Comparison of ENCODE assay signal across 11 mouse cellular contexts in genomic region chr12:21139560-21139959, GRCm38 (mm10).
DNase-seq lines count a peak whose midpoint lies in the region; TF ChIP-seq lines count a peak whose summit lies in the region.
"Had no signal": no experiment of that assay in that cellular context is flagged by ENCODE, and none has a peak within 500 bp of the region (broad histone marks: within the 10 kb centered on the region; RNA-seq: fewer than 3 reads in every experiment).

No protein-coding gene starts in this region.

- intact Hi-C loops in gastrocnemius, adult 2 months (cut with DNase I), result no loop called here
- intact Hi-C loops in gastrocnemius, postnatal 36 days (cut with DNase I), result no loop called here
- intact Hi-C loops in heart, postnatal 10 days (cut with DNase I), result loop anchor here (2.0 kb wide), 1 partner anchor 27 kb away; no protein-coding TSS in a partner anchor

- DNase-seq in gastrocnemius, adult 2 months, result peak; percentile 44
- no peak for DNase-seq in gastrocnemius, postnatal 36 days
- peak; percentile 40 to 65 for DNase-seq in kidney, postnatal 25 days
- DNase-seq in kidney, adult 9 months, result no peak
- peak; percentile 15 for DNase-seq in R1 (ENCODE audit: low read depth, low spot score)
- DNase-seq in heart, postnatal 10 days, result peak; percentile 52 to 56
- no peak for DNase-seq in c-Kit-positive CD71-positive TER-119-positive erythroid progenitor cells, embryonic 14.5 days (ENCODE audit: low spot score)
- DNase-seq in spleen, postnatal 10 days (ENCODE audit: low spot score in 2 of 2), result no peak
- DNase-seq: retina, postnatal 1 day had no signal

- H3K4me3 ChIP-seq in gastrocnemius, adult 2 months, result no peak overlapping the region
- H3K4me3 ChIP-seq: limb, embryonic 12.5 days; midbrain, embryonic 12.5 days had no signal

- TF ChIP-seq CTCF in gastrocnemius, adult 2 months (IDR thresholded peaks at IDR 0.05), result peak; percentile 41

- H3K27ac ChIP-seq in gastrocnemius, adult 2 months, result peak overlapping the region; percentile 48; the same call in 1 of the 2 replicates
- H3K27ac ChIP-seq: limb, embryonic 12.5 days; midbrain, embryonic 12.5 days had no signal

Comparison
In these comparisons a context has a peak if more than half of its experiments do, and no peak if none do; other contexts are left out.
1. DNase-seq: peak in gastrocnemius, adult 2 months (single experiment), kidney, postnatal 25 days (2 of 2), R1 (single experiment) and heart, postnatal 10 days (2 of 2); none in gastrocnemius, postnatal 36 days (0 of 2), kidney, adult 9 months (single experiment), c-Kit-positive CD71-positive TER-119-positive erythroid progenitor cells, embryonic 14.5 days (single experiment) and spleen, postnatal 10 days (0 of 2).